Mouse (Mus musculus): ENCODE measurements at regions not wholly inside any gene's neighbourhood (a gene's known extent, or its start where the extent isn't known, plus 50 kb on each side); places are given as distances from the start of the nearest gene placed in this dataset.
"Not testable (repeated sequence)": the region's sequence is repeated elsewhere in the genome, so short reads cannot be mapped to it uniquely, and the experiment has no call there.

DNA sequence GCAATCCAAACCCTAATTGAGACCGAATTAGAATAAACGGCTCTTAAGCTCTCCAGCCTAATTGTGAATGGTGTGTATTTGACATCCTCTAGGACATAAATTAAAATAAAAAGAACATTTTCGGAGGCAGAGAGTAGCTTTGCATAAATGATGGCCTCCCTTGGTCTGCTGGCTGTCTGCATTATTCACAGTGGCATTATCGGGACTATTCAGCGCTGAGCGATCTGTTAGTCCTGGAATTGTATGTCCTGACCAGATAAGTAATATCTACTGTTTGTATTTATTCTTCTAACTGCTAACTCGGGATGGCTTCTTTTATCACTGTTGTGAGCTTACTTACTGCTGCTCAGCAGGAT is 299.6 kb downstream of the Chl1 start:
- Histone ChIP-seq H3K36me3 (replicated peaks) (no peaks in the 10 kb centered on the region), H3K4me1 (replicated peaks) (no peaks in the 10 kb centered on the region; the same call in 1 of the 2 replicates), H3K9me3 (replicated peaks) (no peaks in the 10 kb centered on the region), H3K4me2 (no peak overlapping the region; the same call in 1 of the 2 replicates), H3K9ac (no peak overlapping the region), H3K4me3 (replicated peaks) (no peak overlapping the region), H3K27me3 (no peaks in the 10 kb centered on the region), H3K27ac (replicated peaks) (no peak overlapping the region)
- ATAC-seq (ENCODE audit: insufficient read depth), result peak; percentile 56
- WGBS (ENCODE audit: insufficient replicate concordance), result 18% methylated on average over 7 of the region's 7 CpGs

GRCm38 (mm10) chr6:103810342-103811001 is 300.1 kb downstream of the Chl1 start:
- WGBS (ENCODE audit: insufficient replicate concordance), result 4% methylated on average over 13 of the region's 13 CpGs
- Histone ChIP-seq H3K9me3 (replicated peaks) (no peaks in the 10 kb centered on the region), H3K4me1 (replicated peaks) (no peaks in the 10 kb centered on the region; the same call in 1 of the 2 replicates), H3K27me3 (no peaks in the 10 kb centered on the region), H3K4me3 (replicated peaks) (no peak overlapping the region), H3K4me2 (no peak overlapping the region; the same call in 1 of the 2 replicates), H3K9ac (no peak overlapping the region), H3K27ac (replicated peaks) (no peak overlapping the region), H3K36me3 (replicated peaks) (no peaks in the 10 kb centered on the region)
- no peak for ATAC-seq (ENCODE audit: insufficient read depth)

- H3K9me3 ChIP-seq (replicated peaks); H3K9ac ChIP-seq; H3K4me2 ChIP-seq; H3K4me1 ChIP-seq (replicated peaks); H3K36me3 ChIP-seq (replicated peaks); H3K27me3 ChIP-seq; H3K4me3 ChIP-seq (replicated peaks); ATAC-seq (ENCODE audit: insufficient read depth); H3K27ac ChIP-seq (replicated peaks): not testable (repeated sequence)
- WGBS (ENCODE audit: insufficient replicate concordance), result 59% methylated on average over 5 of the region's 5 CpGs
These were observed 306.0 kb downstream of the Chl1 start for GRCm38 (mm10) chr6:103816396-103816795.

DNA sequence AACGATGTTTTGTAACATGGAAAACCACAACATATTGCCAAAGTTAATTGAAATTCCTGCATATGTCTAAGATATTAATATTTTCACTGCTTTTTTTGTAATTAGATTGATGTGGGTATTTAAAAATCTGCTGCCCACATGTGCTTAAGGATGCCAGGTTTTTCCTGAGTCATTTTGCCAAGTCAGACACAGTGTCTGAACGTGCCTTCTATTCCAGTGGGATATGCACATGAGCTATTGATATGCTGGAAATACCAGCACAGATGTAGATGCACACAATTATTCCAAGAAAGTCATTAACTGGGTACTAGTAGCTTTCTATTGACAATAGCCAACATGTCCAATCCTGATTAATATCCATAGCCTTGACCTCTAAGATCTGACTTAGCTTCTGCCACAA is 315.7 kb downstream of the Chl1 start:
- H3K4me2 ChIP-seq, result no peak overlapping the region
- H3K36me3 ChIP-seq (replicated peaks), result no peaks in the 10 kb centered on the region
- no peaks in the 10 kb centered on the region for H3K4me1 ChIP-seq (replicated peaks)
- no peak overlapping the region for H3K9ac ChIP-seq
- no peak for ATAC-seq (ENCODE audit: insufficient read depth)
- H3K27ac ChIP-seq (replicated peaks), result no peak overlapping the region
- 57% methylated on average over 2 of the region's 2 CpGs for WGBS (ENCODE audit: insufficient replicate concordance)
- no peaks in the 10 kb centered on the region for H3K9me3 ChIP-seq (replicated peaks)
- no peaks in the 10 kb centered on the region for H3K27me3 ChIP-seq
- no peak overlapping the region for H3K4me3 ChIP-seq (replicated peaks)

DNA sequence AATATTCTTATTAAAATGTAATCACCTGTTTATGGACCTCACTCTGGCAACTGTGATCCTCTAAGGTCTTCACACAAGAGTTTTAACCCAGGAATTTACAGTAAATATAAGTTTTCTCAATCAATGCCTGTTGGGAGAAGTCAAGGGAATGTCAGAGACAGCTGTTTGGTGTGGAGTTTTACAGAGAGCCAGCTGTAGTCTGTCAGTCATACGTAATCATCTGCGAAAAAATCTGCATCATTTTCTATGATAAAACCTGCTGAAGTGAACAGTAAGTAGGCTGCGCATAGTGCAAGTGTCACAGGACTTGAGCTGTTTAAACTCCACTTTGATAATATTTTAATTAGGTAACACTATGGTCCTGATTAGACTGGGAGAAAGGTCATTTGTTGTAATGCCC is 317.2 kb downstream of the Chl1 start:
- no peak for ATAC-seq (ENCODE audit: insufficient read depth)
- Histone ChIP-seq H3K9me3 (replicated peaks) (no peaks in the 10 kb centered on the region), H3K4me3 (replicated peaks) (no peak overlapping the region), H3K9ac (no peak overlapping the region), H3K36me3 (replicated peaks) (no peaks in the 10 kb centered on the region), H3K4me1 (replicated peaks) (no peaks in the 10 kb centered on the region), H3K27ac (replicated peaks) (no peak overlapping the region), H3K27me3 (no peaks in the 10 kb centered on the region), H3K4me2 (no peak overlapping the region)
- WGBS (ENCODE audit: insufficient replicate concordance), result 75% methylated on average over 3 of the region's 3 CpGs

- Histone ChIP-seq H3K4me3 (replicated peaks) (no peak overlapping the region), H3K9ac (no peak overlapping the region), H3K4me2 (no peak overlapping the region), H3K9me3 (replicated peaks) (no peaks in the 10 kb centered on the region), H3K36me3 (replicated peaks) (no peaks in the 10 kb centered on the region), H3K27me3 (no peaks in the 10 kb centered on the region), H3K27ac (replicated peaks) (no peak overlapping the region), H3K4me1 (replicated peaks) (no peaks in the 10 kb centered on the region)
- 58% methylated on average over 1 of the region's 1 CpGs for WGBS (ENCODE audit: insufficient replicate concordance)
- ATAC-seq (ENCODE audit: insufficient read depth), result no peak
These were observed 318.5 kb downstream of the Chl1 start for GRCm38 (mm10) chr6:103828866-103829265.

DNA sequence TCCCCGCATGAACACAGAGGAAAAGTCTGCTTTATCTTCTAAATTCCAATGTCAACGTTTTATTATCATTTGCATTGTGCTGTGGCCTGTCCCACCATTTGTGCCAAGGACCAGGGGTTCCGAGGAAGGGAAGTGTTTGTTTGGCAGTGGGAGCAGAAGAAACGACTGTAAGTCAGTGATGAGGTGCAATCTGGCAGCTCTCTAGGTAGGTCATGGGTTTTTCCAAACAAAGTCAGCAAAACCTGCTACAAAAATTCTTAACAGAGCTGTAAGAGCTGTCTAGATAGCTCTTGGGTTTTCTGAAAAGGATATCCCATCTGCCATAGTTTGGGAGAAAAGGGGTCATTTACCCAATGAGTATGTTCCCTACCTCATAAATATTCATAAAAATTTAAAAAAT is 321.9 kb downstream of the Chl1 start:
- Histone ChIP-seq H3K4me2 (no peak overlapping the region), H3K4me1 (replicated peaks) (no peaks in the 10 kb centered on the region), H3K27me3 (no peaks in the 10 kb centered on the region), H3K27ac (replicated peaks) (no peak overlapping the region), H3K9me3 (replicated peaks) (no peaks in the 10 kb centered on the region), H3K9ac (no peak overlapping the region), H3K36me3 (replicated peaks) (no peaks in the 10 kb centered on the region), H3K4me3 (replicated peaks) (no peak overlapping the region)
- 35% methylated on average over 4 of the region's 4 CpGs for WGBS (ENCODE audit: insufficient replicate concordance)
- no peak for ATAC-seq (ENCODE audit: insufficient read depth)

GRCm38 (mm10) chr6:103832808-103833207 is 322.4 kb downstream of the Chl1 start:
- 61% methylated on average over 9 of the region's 9 CpGs for WGBS (ENCODE audit: insufficient replicate concordance)

GRCm38 (mm10) chr6:103833501-103834132 is 323.2 kb downstream of the Chl1 start:
- H3K27me3 ChIP-seq, result no peaks in the 10 kb centered on the region
- H3K9me3 ChIP-seq (replicated peaks), result no peaks in the 10 kb centered on the region
- no peaks in the 10 kb centered on the region for H3K36me3 ChIP-seq (replicated peaks)
- H3K9ac ChIP-seq, result no peak overlapping the region
- no peaks in the 10 kb centered on the region for H3K4me1 ChIP-seq (replicated peaks)
- H3K4me2 ChIP-seq, result no peak overlapping the region
- no peak overlapping the region for H3K4me3 ChIP-seq (replicated peaks)
- ATAC-seq (ENCODE audit: insufficient read depth), result no peak
- H3K27ac ChIP-seq (replicated peaks), result no peak overlapping the region
- 40% methylated on average over 16 of the region's 16 CpGs for WGBS (ENCODE audit: insufficient replicate concordance)

More at GRCm38 (mm10) chr6:103832808-103833207, 322.4 kb downstream of the Chl1 start:
- H3K9ac ChIP-seq, result no peak overlapping the region
- H3K36me3 ChIP-seq (replicated peaks), result no peaks in the 10 kb centered on the region
- H3K4me2 ChIP-seq, result no peak overlapping the region
- H3K4me3 ChIP-seq (replicated peaks), result no peak overlapping the region
- ATAC-seq (ENCODE audit: insufficient read depth), result no peak
- no peak overlapping the region for H3K27ac ChIP-seq (replicated peaks)
- H3K9me3 ChIP-seq (replicated peaks), result no peaks in the 10 kb centered on the region
- no peaks in the 10 kb centered on the region for H3K4me1 ChIP-seq (replicated peaks)
- no peaks in the 10 kb centered on the region for H3K27me3 ChIP-seq

- Histone ChIP-seq H3K27ac (replicated peaks) (no peak overlapping the region), H3K27me3 (no peaks in the 10 kb centered on the region), H3K4me1 (replicated peaks) (no peaks in the 10 kb centered on the region), H3K4me2 (no peak overlapping the region), H3K9me3 (replicated peaks) (no peaks in the 10 kb centered on the region), H3K9ac (no peak overlapping the region), H3K36me3 (replicated peaks) (no peaks in the 10 kb centered on the region), H3K4me3 (replicated peaks) (no peak overlapping the region)
- no peak for ATAC-seq (ENCODE audit: insufficient read depth)
- WGBS (ENCODE audit: insufficient replicate concordance), result 75% methylated on average over 8 of the region's 8 CpGs
These were observed 324.4 kb downstream of the Chl1 start for GRCm38 (mm10) chr6:103834726-103835229.

DNA sequence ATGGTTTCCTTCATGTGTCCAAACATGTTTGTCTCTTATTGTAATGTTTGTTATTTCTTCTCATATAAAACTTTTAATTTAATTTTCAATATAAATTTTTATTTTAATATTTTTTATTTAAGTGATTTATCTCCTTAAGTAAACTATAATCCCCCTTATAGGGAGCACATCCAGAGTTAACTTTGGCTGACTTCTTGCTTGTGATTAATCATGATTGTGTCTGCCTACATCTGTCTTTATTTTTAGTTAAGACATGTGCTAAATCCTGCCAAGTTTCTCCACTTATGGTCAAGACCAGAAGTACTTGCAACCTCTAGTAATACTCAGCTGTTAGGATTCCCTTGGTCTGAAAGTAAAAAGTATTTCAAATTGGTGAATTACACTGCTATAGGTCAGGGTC is 349.4 kb downstream of the Chl1 start:
- no peak overlapping the region for H3K4me3 ChIP-seq (replicated peaks)
- no peak overlapping the region for H3K4me2 ChIP-seq
- no peak overlapping the region for H3K9ac ChIP-seq
- H3K36me3 ChIP-seq (replicated peaks), result no peaks in the 10 kb centered on the region
- no peaks in the 10 kb centered on the region for H3K27me3 ChIP-seq
- no peak overlapping the region for H3K27ac ChIP-seq (replicated peaks)
- no peaks in the 10 kb centered on the region for H3K9me3 ChIP-seq (replicated peaks)
- no peaks in the 10 kb centered on the region for H3K4me1 ChIP-seq (replicated peaks)
- no peak for ATAC-seq (ENCODE audit: insufficient read depth)

- no peaks in the 10 kb centered on the region for H3K4me1 ChIP-seq (replicated peaks)
- no peak overlapping the region for H3K9ac ChIP-seq
- no peak overlapping the region for H3K4me2 ChIP-seq
- H3K27me3 ChIP-seq, result no peaks in the 10 kb centered on the region
- 52% methylated on average over 3 of the region's 3 CpGs for WGBS (ENCODE audit: insufficient replicate concordance)
- H3K4me3 ChIP-seq (replicated peaks), result no peak overlapping the region
- no peaks in the 10 kb centered on the region for H3K36me3 ChIP-seq (replicated peaks)
- H3K27ac ChIP-seq (replicated peaks), result no peak overlapping the region
- no peak for ATAC-seq (ENCODE audit: insufficient read depth)
- no peaks in the 10 kb centered on the region; the same call in 1 of the 2 replicates for H3K9me3 ChIP-seq (replicated peaks)
These were observed 383.1 kb downstream of the Chl1 start for GRCm38 (mm10) chr6:103893455-103893854.

Measured in liver, embryonic 15.5 days (tissue).